Mouse (Mus musculus) liver, embryonic 12.5 days (tissue): ENCODE results near the gene Prune2. TPM values are rescaled to one million over a fixed set of nuclear protein-coding genes. Genes with fewer than 3 reads are reported as not detected.

ENCODE experiments used
- ATAC-seq: fragments of 200-750 bp; cut with Nextera tagmentation; 2 replicates; pipeline ENCODE4 v1.8.0; 2017; ENCODE audit warnings: moderate number of reproducible peaks, mild to moderate bottlenecking, moderate library complexity
- H3K27ac ChIP-seq: fragments of 300-500 bp; sonication (generic); 2 replicates; pipeline ENCODE4 v1.5.1; 2016; ENCODE audit warnings: mild to moderate bottlenecking
- H3K27me3 ChIP-seq: fragments of 300-500 bp; sonication (generic); replicated peaks from 2 replicates; pipeline ENCODE4 v1.6.1; 2016; ENCODE audit warnings: mild to moderate bottlenecking, moderate library complexity
- H3K36me3 ChIP-seq: fragments of 300-500 bp; sonication (generic); 2 replicates; pipeline ENCODE4 v1.6.1; 2016; ENCODE audit warnings: mild to moderate bottlenecking, moderate library complexity
- H3K4me1 ChIP-seq: fragments of 300-500 bp; sonication (generic); 2 replicates; pipeline ENCODE4 v1.6.1; 2016
- H3K4me2 ChIP-seq: fragments of 300-500 bp; sonication (generic); 2 replicates; pipeline ENCODE4 v1.6.1; 2016; ENCODE audit warnings: mild to moderate bottlenecking, moderate library complexity
- H3K4me3 ChIP-seq: fragments of 300-500 bp; sonication (generic); 2 replicates; pipeline ENCODE4 v1.5.1; 2016; ENCODE audit warnings: mild to moderate bottlenecking, moderate library complexity
- H3K9ac ChIP-seq: fragments of 300-500 bp; sonication (generic); 2 replicates; pipeline ENCODE4 v1.6.1; 2016; ENCODE audit warnings: mild to moderate bottlenecking, moderate library complexity
- H3K9me3 ChIP-seq: fragments of 300-500 bp; sonication (generic); replicated peaks from 2 replicates; pipeline ENCODE4 v1.6.1; 2016; ENCODE audit warnings: mild to moderate bottlenecking, moderate library complexity
- WGBS: fragments of 180-500 bp; shearing (Covaris S2); methylation state at CpG from one replicate; pipeline ENCODE4 v1.1.7; 2016; ENCODE audit not compliant: insufficient replicate concordance; 5-methylcytosine and 5-hydroxymethylcytosine counted together
- polyA plus RNA-seq: library from polyadenylated mRNA; unstranded; fragments of >200 nt; fragmentation: Nextera tagmentation; extraction: Ambion mirVana; gene quantifications from 2 replicates; pipeline ENCODE4 v1.2.1, GENCODE M21; 2016

Prune2 gene
- 0.95 and 0.96 TPM in 2 replicates for polyA plus RNA-seq

- peaks cover 15% of the 10 kb centered on the region for H3K4me1 ChIP-seq
- peak within 1 kb of the TSS; percentile 63 for H3K4me2 ChIP-seq
- peak within 1 kb of the TSS; percentile 34 for H3K4me3 ChIP-seq
- H3K27ac ChIP-seq: no peak within 1 kb of the TSS
- peak; percentile 83 for ATAC-seq
- 3% methylated on average over 36 of the region's 36 CpGs for WGBS
- peaks cover 59% of the 10 kb centered on the region for H3K27me3 ChIP-seq
- no peaks in the 10 kb centered on the region for H3K36me3 ChIP-seq
- no peak within 1 kb of the TSS for H3K9ac ChIP-seq
- H3K9me3 ChIP-seq: no peaks in the 10 kb centered on the region
Measured at GRCm38 (mm10) chr19:16955613-16956271, at the start of gene Prune2. Prune2 (plus strand) TSS chr19:16956118.

GRCm38 (mm10) chr19:16911507-16911906 lies 44.4 kb upstream of the Prune2 start:
- H3K27ac ChIP-seq: no peak overlapping the region
- no peak overlapping the region for H3K4me2 ChIP-seq
- no peaks in the 10 kb centered on the region for H3K27me3 ChIP-seq
- ATAC-seq: no peak
- WGBS: 76% methylated on average over 5 of the region's 5 CpGs
- no peaks in the 10 kb centered on the region for H3K9me3 ChIP-seq
- no peak overlapping the region for H3K4me3 ChIP-seq
- H3K9ac ChIP-seq: no peak overlapping the region
- no peaks in the 10 kb centered on the region for H3K36me3 ChIP-seq
- no peaks in the 10 kb centered on the region for H3K4me1 ChIP-seq

GRCm38 (mm10) chr19:16924516-16924915 lies 31.4 kb upstream of the Prune2 start:
- WGBS: 61% methylated on average over 4 of the region's 4 CpGs
- Histone ChIP-seq H3K4me3 (no peak overlapping the region), H3K27me3 (no peaks in the 10 kb centered on the region), H3K27ac (no peak overlapping the region), H3K36me3 (no peaks in the 10 kb centered on the region), H3K4me1 (no peaks in the 10 kb centered on the region), H3K9me3 (no peaks in the 10 kb centered on the region), H3K9ac (no peak overlapping the region), H3K4me2 (no peak overlapping the region)
- no peak for ATAC-seq

- H3K4me2 ChIP-seq: no peak overlapping the region
- peaks cover 7% of the 10 kb centered on the region; the same call in 1 of the 2 replicates for H3K27me3 ChIP-seq
- no peaks in the 10 kb centered on the region for H3K9me3 ChIP-seq
- H3K9ac ChIP-seq: no peak overlapping the region
- H3K4me3 ChIP-seq: no peak overlapping the region
- no peaks in the 10 kb centered on the region for H3K4me1 ChIP-seq
- no peaks in the 10 kb centered on the region for H3K36me3 ChIP-seq
- no peak overlapping the region for H3K27ac ChIP-seq
- ATAC-seq: no peak
- 63% methylated on average over 8 of the region's 8 CpGs for WGBS
Measured at GRCm38 (mm10) chr19:16934664-16935063, 21.3 kb upstream of the Prune2 start.

GRCm38 (mm10) chr19:16948794-16949313 lies 7.1 kb upstream of the Prune2 start:
- Histone ChIP-seq H3K9me3 (no peaks in the 10 kb centered on the region), H3K4me2 (no peak overlapping the region), H3K27me3 (peaks cover 18% of the 10 kb centered on the region; the same call in 1 of the 2 replicates), H3K27ac (no peak overlapping the region), H3K4me1 (no peaks in the 10 kb centered on the region), H3K4me3 (no peak overlapping the region), H3K9ac (no peak overlapping the region), H3K36me3 (no peaks in the 10 kb centered on the region)
- WGBS: 45% methylated on average over 2 of the region's 2 CpGs
- no peak for ATAC-seq

GRCm38 (mm10) chr19:16949341-16949740 lies 6.6 kb upstream of the Prune2 start:
- 52% methylated on average over 2 of the region's 2 CpGs for WGBS
- no peak overlapping the region for H3K27ac ChIP-seq
- H3K27me3 ChIP-seq: peaks cover 23% of the 10 kb centered on the region
- no peak overlapping the region for H3K4me3 ChIP-seq
- H3K4me2 ChIP-seq: no peak overlapping the region
- H3K4me1 ChIP-seq: no peaks in the 10 kb centered on the region
- ATAC-seq: no peak
- no peaks in the 10 kb centered on the region for H3K9me3 ChIP-seq
- H3K9ac ChIP-seq: no peak overlapping the region
- no peaks in the 10 kb centered on the region for H3K36me3 ChIP-seq

- no peak for ATAC-seq
- 77% methylated on average over 9 of the region's 9 CpGs for WGBS
- H3K36me3 ChIP-seq: no peaks in the 10 kb centered on the region
- H3K27ac ChIP-seq: no peak overlapping the region
- H3K4me1 ChIP-seq: no peaks in the 10 kb centered on the region
- no peak overlapping the region for H3K9ac ChIP-seq
- H3K9me3 ChIP-seq: no peaks in the 10 kb centered on the region
- H3K27me3 ChIP-seq: peaks cover 30% of the 10 kb centered on the region
- H3K4me2 ChIP-seq: no peak overlapping the region
- H3K4me3 ChIP-seq: no peak overlapping the region
Measured at GRCm38 (mm10) chr19:16950051-16950450, 5.9 kb upstream of the Prune2 start.

- no peak for ATAC-seq
- Histone ChIP-seq H3K4me1 (peaks cover 4% of the 10 kb centered on the region), H3K36me3 (no peaks in the 10 kb centered on the region), H3K4me3 (no peak overlapping the region), H3K4me2 (no peak overlapping the region), H3K9me3 (no peaks in the 10 kb centered on the region), H3K27me3 (peaks cover 38% of the 10 kb centered on the region), H3K9ac (no peak overlapping the region), H3K27ac (no peak overlapping the region)
- 64% methylated on average over 8 of the region's 8 CpGs for WGBS
Measured at GRCm38 (mm10) chr19:16950664-16951363, 5.1 kb upstream of the Prune2 start.

GRCm38 (mm10) chr19:16954736-16955135 lies 1.2 kb upstream of the Prune2 start:
- Histone ChIP-seq H3K4me2 (no peak overlapping the region), H3K4me1 (peaks cover 15% of the 10 kb centered on the region), H3K27ac (no peak overlapping the region), H3K4me3 (no peak overlapping the region), H3K9ac (no peak overlapping the region), H3K36me3 (no peaks in the 10 kb centered on the region), H3K27me3 (peaks cover 58% of the 10 kb centered on the region), H3K9me3 (no peaks in the 10 kb centered on the region)
- ATAC-seq: no peak
- 66% methylated on average over 6 of the region's 6 CpGs for WGBS

- no peak overlapping the region for H3K27ac ChIP-seq
- H3K9me3 ChIP-seq: no peaks in the 10 kb centered on the region
- peaks cover 15% of the 10 kb centered on the region for H3K4me1 ChIP-seq
- peak overlapping the region; percentile 63; the same call in 1 of the 2 replicates for H3K4me2 ChIP-seq
- ATAC-seq: no peak
- no peaks in the 10 kb centered on the region for H3K36me3 ChIP-seq
- no peak overlapping the region for H3K4me3 ChIP-seq
- H3K9ac ChIP-seq: no peak overlapping the region
- H3K27me3 ChIP-seq: peaks cover 59% of the 10 kb centered on the region
- 51% methylated on average over 9 of the region's 9 CpGs for WGBS
Measured at GRCm38 (mm10) chr19:16955231-16955612, 696 bp upstream of the Prune2 start.

GRCm38 (mm10) chr19:16956319-16956718 lies 401 bp downstream of the Prune2 start:
- Histone ChIP-seq H3K4me2 (peak overlapping the region; percentile 63), H3K4me3 (peak overlapping the region; percentile 34), H3K27ac (no peak overlapping the region), H3K9ac (no peak overlapping the region), H3K27me3 (peaks cover 57% of the 10 kb centered on the region), H3K36me3 (no peaks in the 10 kb centered on the region), H3K9me3 (no peaks in the 10 kb centered on the region), H3K4me1 (peaks cover 15% of the 10 kb centered on the region)
- 1% methylated on average over 7 of the region's 7 CpGs for WGBS
- ATAC-seq: peak; percentile 35

GRCm38 (mm10) chr19:16959051-16959450 lies 3.1 kb downstream of the Prune2 start:
- Histone ChIP-seq H3K9me3 (no peaks in the 10 kb centered on the region), H3K4me1 (peaks cover 15% of the 10 kb centered on the region), H3K4me2 (no peak overlapping the region), H3K36me3 (no peaks in the 10 kb centered on the region), H3K27ac (no peak overlapping the region), H3K27me3 (peaks cover 39% of the 10 kb centered on the region), H3K9ac (no peak overlapping the region), H3K4me3 (no peak overlapping the region)
- no peak for ATAC-seq
- WGBS: 82% methylated on average over 4 of the region's 4 CpGs
